Mouse (Mus musculus) granulocyte monocyte progenitor cell, adult 5-6 weeks (primary cell): ENCODE data around the gene Foxa1. TPM values are rescaled to one million over a fixed set of nuclear protein-coding genes. Genes with fewer than 3 reads are reported as not detected.

Experiments
- ATAC-seq: replicated peaks from 2 replicates; pipeline ENCODE4 v1.8.0; 2016; ENCODE audit warnings: mild to moderate bottlenecking, moderate TSS enrichment, inconsistent platforms; ENCODE audit not compliant: poor library complexity, severe bottlenecking
- total RNA-seq, 2 experiments: library from RNA; stranded (forward) in 1 of 2; stranded (reverse) in 1 of 2; fragments of 200-712, 200-1000 nt in 1 of 2; fragments of >200 nt in 1 of 2; fragmentation: Nextera tagmentation in 1 of 2; gene quantifications; 2 replicates each; pipeline ENCODE4 v1.2.3; 2014 to 2017

Foxa1 gene
- total RNA-seq (2014; fragmentation: Nextera tagmentation) (not detected in 2 replicates), total RNA-seq (2017) (not detected in 2 replicates)

GRCm38 (mm10) chr12:57546415-57547201, at the start of gene Foxa1:
Gene Foxa1 (minus strand): TSS chr12:57546916.
- ATAC-seq: peak; percentile 70

GRCm38 (mm10) chr12:57575931-57576628, 29.4 kb upstream of the Foxa1 start:
- ATAC-seq: peak; percentile 48

GRCm38 (mm10) chr12:57572415-57572814, 25.7 kb upstream of the Foxa1 start:
- no peak for ATAC-seq

- no peak for ATAC-seq
Measured at GRCm38 (mm10) chr12:57571773-57572172, 25.1 kb upstream of the Foxa1 start.

GRCm38 (mm10) chr12:57563909-57564308, 17.2 kb upstream of the Foxa1 start, which contains the start of gene Ttc6:
Gene Ttc6 (plus strand): TSS chr12:57564113.
- ATAC-seq: no peak

- ATAC-seq: no peak
Measured at GRCm38 (mm10) chr12:57554091-57554490, 7.4 kb upstream of the Foxa1 start.

- no peak for ATAC-seq
Measured at GRCm38 (mm10) chr12:57552286-57552685, 5.6 kb upstream of the Foxa1 start.

GRCm38 (mm10) chr12:57550881-57551280, 4.2 kb upstream of the Foxa1 start:
- ATAC-seq: no peak

- no peak for ATAC-seq
Measured at GRCm38 (mm10) chr12:57550181-57550808, 3.6 kb upstream of the Foxa1 start.

GRCm38 (mm10) chr12:57549667-57550160, 3.0 kb upstream of the Foxa1 start:
- ATAC-seq: no peak

GRCm38 (mm10) chr12:57548981-57549666, 2.4 kb upstream of the Foxa1 start:
- ATAC-seq: no peak

GRCm38 (mm10) chr12:57548352-57548980, 1.8 kb upstream of the Foxa1 start:
- ATAC-seq: 0 out of 2 replicates have a peak, but pooled peaks have one; percentile 6

- no peak for ATAC-seq
Measured at GRCm38 (mm10) chr12:57547890-57548289, 1.2 kb upstream of the Foxa1 start.

- ATAC-seq: peak; percentile 16; the same call in 1 of the 2 replicates
Measured at GRCm38 (mm10) chr12:57545371-57546241, 1.1 kb downstream of the Foxa1 start.

- ATAC-seq: no peak
Measured at GRCm38 (mm10) chr12:57544641-57545370, 1.9 kb downstream of the Foxa1 start.

- ATAC-seq: no peak
Measured at GRCm38 (mm10) chr12:57543627-57543991, 3.1 kb downstream of the Foxa1 start.

- ATAC-seq: no peak
Measured at GRCm38 (mm10) chr12:57542746-57543626, 3.7 kb downstream of the Foxa1 start.
